Mouse (Mus musculus): ENCODE measurements at regions not wholly inside any gene's neighbourhood (a gene's known extent, or its start where the extent isn't known, plus 50 kb on each side); places are given as distances from the start of the nearest gene placed in this dataset.
A peak's percentile ranks its signal among the peaks of the same experiment; 100 is the strongest.

DNA sequence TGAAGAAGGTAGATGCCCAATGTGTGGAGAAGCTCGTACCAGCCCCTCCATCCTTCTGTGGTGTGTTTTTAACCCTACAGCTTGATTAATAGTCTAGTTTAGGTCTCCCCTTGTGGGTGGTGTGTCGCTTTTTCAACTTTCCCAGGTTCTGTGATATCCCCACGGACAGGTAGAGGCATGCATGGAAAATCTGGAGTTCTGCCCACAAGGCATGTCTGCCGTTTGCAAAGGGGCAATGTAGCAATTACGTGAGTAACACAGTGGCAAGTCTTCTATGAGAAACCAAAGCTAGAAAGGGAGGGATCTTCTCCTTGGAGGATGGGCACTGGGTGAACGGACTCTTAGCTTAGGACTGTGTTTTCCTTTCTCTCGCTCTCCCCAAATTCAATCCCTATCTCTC lies 153.2 kb upstream of the Frmd6 start:
- DNase-seq (ENCODE audit: low spot score), result peak; percentile 52

- no peak for DNase-seq (ENCODE audit: low spot score)
Observed at GRCm38 (mm10) chr12:70673188-70673587, 152.1 kb upstream of the Frmd6 start.

DNA sequence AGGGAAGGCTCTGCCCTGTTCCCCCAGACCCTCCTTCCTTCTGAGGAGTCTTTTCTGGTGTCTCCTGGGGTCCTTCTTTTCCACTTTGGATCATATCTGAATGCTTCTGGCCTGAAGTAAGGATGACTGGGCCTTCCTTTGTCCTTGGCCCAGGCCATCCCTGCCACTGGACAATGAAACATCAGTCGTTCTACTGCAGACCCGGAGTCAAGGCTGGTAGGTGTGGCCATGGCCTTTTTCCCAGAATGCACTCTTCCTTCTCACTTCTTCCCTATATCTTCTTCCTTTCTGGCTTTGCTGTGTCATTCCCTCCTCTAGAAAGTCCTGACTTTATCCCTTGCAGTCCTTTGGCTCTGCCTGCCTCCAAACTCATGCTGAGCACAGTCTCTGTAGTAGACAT lies 151.2 kb upstream of the Frmd6 start:
- no peak for DNase-seq (ENCODE audit: low spot score)

- no peak for DNase-seq (ENCODE audit: low spot score)
Observed at GRCm38 (mm10) chr12:70675846-70676245, 149.5 kb upstream of the Frmd6 start.

- peak; percentile 52 for DNase-seq (ENCODE audit: low spot score)
Observed at GRCm38 (mm10) chr12:70679701-70680425, 145.5 kb upstream of the Frmd6 start.

DNA sequence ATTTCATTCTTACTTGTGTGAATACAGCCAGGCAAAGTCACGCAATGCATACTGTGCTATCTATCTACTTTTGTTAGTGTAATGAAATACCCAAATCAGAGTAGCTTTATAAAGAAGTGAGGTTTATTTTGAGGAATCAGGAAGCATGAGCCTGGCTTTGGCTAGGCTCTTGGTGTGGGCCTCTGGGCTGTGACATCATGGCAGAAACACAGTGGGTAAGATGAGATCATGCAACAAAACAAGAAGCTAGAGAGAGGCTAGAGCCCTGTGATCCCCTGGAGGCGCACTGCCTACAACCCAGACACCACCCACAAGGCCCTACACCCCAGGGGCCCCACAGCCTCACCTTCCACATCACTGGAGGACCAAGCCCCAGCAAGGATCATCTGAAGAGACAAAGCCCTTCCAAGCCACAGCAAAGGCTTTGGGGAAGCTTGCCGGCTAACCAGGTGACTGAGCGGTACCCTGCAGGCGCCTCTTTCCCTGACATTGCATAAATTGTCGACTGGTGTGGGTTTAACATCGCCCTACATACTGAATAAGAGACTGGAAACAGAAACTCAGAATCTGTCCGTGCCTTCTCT lies 143.8 kb upstream of the Frmd6 start:
- no peak for DNase-seq (ENCODE audit: low spot score)

DNA sequence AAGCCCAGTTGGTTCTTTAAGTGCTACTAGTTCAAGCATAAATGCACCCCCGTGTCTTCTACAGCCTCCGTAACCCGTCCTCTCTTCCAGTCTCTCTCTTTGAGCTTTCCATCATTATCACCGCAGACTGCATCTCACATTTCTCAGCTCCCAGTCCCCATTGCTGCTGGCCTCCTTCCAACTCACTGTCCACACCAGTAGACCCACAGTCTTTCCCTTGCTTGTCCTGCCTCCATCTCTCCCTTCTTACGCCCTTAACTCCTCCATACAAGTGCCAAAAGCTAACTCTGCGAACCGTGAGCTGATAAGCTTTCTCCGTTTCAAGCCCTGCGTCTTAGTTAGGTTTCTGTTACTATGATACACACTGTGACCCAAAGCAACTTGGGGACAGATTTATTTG lies 141.0 kb upstream of the Frmd6 start:
- no peak for DNase-seq (ENCODE audit: low spot score)

DNA sequence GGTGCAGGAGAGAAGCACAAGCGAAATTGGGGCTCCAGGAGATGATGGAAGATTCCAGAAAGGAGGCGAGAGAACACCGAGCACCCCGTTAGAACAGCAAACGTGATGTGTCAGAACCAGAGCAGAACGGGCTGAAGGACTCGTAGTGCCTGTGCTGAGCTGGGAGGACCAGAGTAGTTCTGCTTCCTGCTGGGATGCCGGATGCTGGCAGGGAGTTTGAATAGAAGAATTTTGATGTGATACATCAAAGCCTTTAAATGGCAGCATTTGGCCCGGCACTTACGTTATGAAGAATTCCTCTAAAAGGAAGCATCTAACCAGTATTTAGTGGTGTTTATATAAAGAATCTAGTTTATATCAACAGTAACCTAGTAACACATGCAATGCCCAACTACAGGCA lies 139.9 kb upstream of the Frmd6 start:
- no peak for DNase-seq (ENCODE audit: low spot score)

DNA sequence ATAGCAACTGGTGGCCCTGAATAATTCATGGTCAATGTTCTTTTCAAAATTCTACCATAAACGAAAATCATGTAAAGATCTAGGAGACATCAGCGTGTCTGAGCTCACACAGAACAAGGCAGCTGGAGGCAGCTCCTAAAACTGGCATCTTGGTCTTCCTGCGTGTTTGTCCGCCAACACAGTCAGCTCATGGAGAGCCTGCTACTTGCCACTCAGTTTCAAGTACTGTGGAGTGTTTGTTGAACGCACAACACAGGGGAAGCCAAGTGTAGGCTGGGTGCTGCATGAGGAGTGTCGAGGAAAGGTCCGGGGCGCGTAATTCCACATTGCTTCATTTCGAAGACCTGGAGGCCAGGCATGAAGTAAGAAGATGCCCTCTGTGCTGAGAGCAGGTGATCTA lies 139.0 kb upstream of the Frmd6 start:
- no peak for DNase-seq (ENCODE audit: low spot score)

GRCm38 (mm10) chr12:70686971-70687370 lies 138.3 kb upstream of the Frmd6 start:
- DNase-seq (ENCODE audit: low spot score), result peak; percentile 49

DNA sequence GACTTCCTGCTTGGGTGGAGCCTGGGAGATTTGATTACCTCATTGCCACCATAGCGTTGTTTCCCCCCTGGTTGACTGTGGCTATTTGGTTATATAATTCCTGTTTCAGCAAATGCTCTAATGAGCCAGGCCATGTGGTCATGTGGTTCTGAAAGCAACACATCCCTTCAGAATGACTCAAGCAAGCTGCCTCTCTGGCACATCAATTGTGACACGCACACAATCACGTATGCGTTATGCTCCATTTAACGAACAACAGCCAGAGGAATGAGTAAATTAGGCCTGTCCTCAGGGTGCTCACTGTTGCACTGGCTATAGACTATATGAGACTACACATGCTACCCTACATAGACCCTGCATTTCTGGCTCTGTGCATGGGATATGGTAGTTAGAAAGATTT lies 130.2 kb upstream of the Frmd6 start:
- DNase-seq (ENCODE audit: low spot score), result no peak

DNA sequence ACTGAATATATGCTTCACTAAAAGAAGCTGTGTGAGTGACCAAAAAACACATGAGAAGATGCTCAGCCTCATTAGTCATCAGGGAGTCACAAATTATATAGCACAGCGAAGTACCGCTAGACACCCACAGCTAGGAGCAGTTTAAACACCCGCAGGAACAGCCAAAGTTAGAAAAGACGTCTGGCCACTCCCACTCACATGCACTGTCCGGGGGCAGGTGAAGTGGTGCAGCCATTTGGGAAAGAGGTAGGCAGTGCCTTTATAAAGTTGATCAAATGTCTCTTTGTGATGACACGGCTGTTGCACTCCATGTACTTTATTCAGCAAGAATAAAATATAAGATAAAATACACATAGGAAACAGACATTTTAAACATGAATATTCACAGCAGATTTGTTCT lies 129.1 kb upstream of the Frmd6 start:
- no peak for DNase-seq (ENCODE audit: low spot score)

DNA sequence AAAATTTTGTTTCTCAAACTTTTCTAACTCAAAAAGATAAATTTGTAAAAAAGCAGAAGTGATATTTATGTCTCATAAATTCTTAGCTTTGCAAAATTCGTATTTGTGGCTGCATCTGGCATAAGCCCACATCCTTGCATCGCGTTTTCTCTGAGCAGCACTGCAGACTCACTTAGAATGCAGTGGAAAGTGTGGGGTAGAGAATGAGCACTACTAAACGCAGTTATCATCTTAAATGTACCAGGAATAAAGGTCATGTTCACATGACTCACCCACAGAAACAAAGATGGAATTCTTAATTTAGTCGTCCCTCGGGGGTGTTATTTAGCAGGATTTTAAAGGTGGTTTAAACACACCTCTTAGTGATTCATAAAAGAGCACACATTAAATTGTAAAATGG lies 126.8 kb upstream of the Frmd6 start:
- no peak for DNase-seq (ENCODE audit: low spot score)

DNA sequence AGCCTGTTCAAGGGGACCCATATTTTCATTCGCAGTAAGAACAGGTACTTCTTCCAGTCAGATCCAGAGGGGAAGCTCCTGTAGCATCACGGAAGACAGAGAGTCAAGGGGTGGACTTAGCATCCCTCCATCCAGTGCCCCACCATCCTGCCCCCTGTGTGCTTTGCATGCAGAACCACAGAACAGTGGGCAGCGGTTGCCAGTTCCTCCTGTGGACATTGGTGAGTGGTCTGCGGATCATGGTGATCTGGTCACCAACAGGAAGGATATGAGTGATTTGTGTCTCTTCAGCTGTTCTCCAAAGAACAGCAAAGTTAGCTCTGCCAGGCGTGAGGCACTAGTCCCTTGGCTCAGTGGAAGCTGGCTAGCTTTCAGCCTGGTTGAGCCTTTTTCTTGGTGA lies 122.8 kb upstream of the Frmd6 start:
- no peak for DNase-seq (ENCODE audit: low spot score)

GRCm38 (mm10) chr12:70706806-70707628 lies 118.3 kb upstream of the Frmd6 start:
- peak; percentile 68 for DNase-seq (ENCODE audit: low spot score)

DNA sequence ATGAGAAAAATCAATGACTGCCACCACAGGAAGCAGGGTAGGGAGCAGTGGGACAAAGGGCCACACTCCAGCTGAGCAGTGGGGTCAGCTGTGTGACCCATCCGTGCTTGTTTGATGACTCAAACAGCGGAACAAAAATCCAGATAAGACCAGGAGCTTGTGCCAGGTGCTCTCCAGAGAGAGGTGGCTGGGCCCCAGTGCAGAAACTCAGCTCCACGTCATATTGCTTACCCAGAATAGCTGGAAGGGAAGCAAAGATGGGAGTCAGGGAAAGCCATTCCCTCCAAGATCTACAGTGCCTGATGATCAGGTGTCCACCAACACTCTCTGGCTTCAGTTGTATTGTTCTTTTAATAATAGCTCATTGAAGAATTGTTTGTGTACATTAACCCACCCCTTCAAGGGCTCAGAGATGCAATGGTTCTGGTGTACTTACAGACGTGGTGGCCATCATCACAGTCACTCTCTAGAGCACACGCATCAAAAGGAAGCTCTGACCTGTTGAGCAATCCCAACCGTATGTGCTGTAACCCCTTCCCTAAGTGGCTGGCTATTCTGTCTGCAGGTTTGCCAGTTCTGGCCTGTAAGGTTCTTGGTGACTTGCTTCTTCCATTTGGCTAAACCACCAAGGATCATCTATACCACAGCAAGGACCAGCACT lies 117.6 kb upstream of the Frmd6 start:
- peak; percentile 72 for DNase-seq (ENCODE audit: low spot score)

- no peak for DNase-seq (ENCODE audit: low spot score)
Observed at GRCm38 (mm10) chr12:70708290-70708668, 117.0 kb upstream of the Frmd6 start.

DNA sequence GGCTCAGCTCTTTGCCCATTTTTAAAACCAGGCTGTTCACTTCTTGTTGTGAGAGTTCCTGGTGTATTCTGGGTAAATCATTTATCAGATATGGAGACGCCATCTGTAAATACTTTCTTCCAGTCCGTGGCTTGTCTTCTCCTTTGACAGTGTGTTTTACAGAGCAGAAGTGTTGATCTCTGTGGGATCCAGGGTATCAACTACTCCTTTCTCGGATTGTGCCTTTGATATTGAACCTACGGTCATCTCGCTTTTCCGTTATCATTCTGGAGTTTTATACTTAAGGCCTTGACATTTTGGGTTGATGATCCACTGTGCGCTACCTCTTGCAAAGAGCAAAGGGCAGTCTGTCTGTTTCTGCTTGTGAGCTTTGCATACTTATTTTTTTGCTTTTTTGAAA lies 115.0 kb upstream of the Frmd6 start:
- DNase-seq (ENCODE audit: low spot score), result no peak

DNA sequence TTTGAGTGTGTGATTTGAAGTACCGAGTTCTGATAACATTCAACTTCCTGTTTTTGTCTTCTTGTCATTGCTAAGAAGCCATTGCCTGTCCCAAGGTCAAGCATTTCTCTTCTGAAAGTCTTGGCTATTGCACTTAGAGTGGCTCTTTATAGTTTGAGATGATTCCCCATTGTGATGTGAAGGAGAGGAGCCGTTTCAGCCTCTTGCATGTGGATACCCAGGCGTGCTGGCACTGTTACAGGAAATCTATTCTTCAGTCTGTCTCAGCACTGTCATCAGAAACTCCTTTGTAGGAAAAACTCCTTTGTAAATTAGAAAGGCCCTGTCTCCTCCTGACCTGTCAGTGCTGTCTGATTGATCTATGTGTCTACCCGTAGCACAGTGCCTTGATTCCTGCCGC lies 114.3 kb upstream of the Frmd6 start:
- DNase-seq (ENCODE audit: low spot score), result no peak

DNA sequence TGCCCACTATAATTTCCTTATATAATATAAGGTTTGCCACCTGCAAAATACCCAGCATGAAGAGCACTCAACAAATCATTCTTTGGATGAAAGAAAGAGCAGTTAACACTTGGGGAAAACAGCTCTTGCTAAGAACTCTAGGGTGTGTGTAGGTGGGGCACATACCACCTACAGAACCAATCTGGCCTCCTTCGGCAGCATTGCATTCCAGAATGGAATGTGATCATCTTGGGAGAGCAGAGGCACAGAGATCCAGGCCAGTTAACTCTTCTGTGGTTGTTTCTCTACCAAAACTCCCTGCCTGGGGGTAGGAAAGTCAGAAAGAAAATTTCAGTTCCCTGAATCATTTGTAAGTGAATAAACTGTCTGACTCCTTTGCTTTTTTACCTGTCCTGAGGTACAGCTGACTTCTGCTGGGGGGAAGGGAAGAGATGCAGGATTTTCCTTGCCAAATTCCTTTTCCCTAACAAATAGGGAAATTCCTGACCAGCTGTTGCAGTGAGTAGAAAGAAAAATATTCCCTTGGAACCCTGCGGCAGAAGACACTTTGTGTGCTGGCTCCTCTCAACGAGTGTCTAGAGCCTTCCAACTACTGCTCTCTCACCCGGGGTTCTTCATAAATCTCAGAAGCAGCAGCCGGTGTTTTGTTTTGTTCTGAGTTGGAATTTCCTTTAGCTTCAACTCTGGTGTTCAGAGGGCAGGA lies 112.8 kb upstream of the Frmd6 start:
- no peak for DNase-seq (ENCODE audit: low spot score)

GRCm38 (mm10) chr12:70713499-70714280 lies 111.6 kb upstream of the Frmd6 start:
- no peak for DNase-seq (ENCODE audit: low spot score)

Data from urinary bladder, postnatal 14 days (tissue).